Mouse (Mus musculus) heart, postnatal 0 days (tissue): ENCODE measurements around the gene Gm20661.

Experiments used
- CTCF ChIP-seq: IDR thresholded peaks from 2 replicates; pipeline ENCODE4 v1.5.1; 2016; ENCODE audit warnings: antibody characterized with exemption, control low read depth, low read depth
- EP300 ChIP-seq: IDR thresholded peaks from 2 replicates; pipeline ENCODE4 v1.6.1; 2016; ENCODE audit warnings: antibody characterized with exemption, low read depth

- TF ChIP-seq CTCF (no peak), EP300 (peak; percentile 37; the same call in 1 of the 2 replicates)
Observed at GRCm38 (mm10) chr9:107981684-107982605, 913 bp upstream of the Gm20661 start.
